Mouse (Mus musculus) kidney, adult 9 months (tissue): ENCODE data around the gene Frmpd4.

Source experiments
- DNase-seq: peaks from one replicate; pipeline ENCODE4 v3.0.0; 2022

Frmpd4 gene

DNA sequence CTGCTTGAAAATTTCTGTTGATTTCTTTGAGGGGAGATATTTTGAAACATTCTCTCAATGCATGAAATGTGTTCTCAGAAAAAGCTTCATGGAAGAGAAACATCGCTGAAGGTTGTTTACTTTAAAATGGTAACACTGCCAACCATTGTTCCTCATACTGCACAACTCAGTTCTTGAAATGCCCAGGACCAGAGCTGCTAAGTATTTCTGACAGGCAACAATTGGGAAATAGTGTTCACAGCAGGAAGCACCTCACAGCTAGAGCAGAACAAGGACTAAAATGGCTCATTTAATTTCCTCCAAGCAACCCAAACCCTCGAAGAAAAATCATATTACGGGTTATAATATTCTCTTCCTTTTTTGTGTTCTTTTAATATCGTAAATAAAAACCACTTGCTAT lies 1054.5 kb downstream of the Frmpd4 start:
- no peak for DNase-seq

DNA sequence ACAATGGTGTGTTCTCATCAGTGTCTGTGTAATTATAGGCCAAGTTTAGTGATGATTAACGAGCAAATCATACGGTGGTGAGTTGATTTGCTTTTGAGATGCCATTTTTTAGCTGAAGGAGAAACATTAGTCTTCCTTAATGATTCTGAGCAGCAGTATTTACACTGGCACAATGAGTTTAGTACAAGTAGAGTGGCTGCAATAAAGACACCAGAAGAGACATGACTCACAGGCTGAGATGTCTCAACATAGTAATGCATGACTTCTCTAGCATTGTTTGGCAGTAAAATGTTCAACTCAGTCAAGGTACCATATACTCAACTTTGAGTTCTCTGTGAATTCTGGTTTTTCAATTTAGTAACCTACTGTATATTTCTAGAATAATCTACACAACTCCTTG lies 1058.6 kb downstream of the Frmpd4 start:
- no peak for DNase-seq

GRCm38 (mm10) chrX:167497780-167498179 lies 1079.3 kb downstream of the Frmpd4 start:
- DNase-seq: peak; percentile 48

GRCm38 (mm10) chrX:167492265-167492664 lies 1084.8 kb downstream of the Frmpd4 start:
- DNase-seq: no peak

- no peak for DNase-seq
Measured at GRCm38 (mm10) chrX:167491589-167492207, 1085.3 kb downstream of the Frmpd4 start.

- peak; percentile 45 for DNase-seq
Measured at GRCm38 (mm10) chrX:167483409-167484177, 1093.4 kb downstream of the Frmpd4 start.

DNA sequence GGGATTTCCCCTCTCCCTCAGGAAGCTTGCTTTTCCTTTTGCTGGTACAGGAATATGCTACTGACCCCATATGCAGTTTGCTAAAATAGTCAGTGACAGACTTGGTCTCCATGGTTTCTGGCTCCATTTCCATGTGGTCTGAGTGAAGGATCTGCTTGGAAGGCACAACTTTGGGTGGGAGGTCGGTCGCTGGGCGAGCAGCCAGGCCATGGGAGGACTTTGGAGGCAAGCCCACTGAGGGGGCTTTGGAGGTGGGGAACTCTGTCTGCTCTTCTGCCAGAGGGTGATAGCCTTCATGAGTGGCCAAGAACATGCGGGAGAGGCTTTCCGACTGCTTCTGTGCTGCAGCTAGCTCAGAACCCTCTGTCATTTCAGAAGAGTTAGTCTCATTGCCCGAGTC lies 1099.4 kb downstream of the Frmpd4 start:
- no peak for DNase-seq

DNA sequence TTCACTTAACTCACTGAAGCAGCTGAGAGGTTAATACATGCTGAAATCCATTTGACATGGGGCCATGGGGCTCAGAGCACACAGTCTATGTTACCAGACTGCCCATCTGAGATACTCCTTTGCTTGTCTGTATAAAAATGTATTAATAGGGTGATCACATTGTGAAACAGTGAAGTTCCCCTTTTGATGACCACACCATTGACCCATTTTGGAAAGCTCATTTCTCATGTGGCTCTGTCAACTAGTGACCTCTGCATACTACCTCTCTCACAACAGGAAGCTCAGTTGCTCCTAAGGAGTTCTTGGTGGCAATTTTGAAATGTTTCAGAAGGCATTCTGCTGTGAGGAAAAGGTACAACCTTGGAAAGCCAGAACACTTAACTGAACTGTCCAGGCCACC lies 1142.1 kb downstream of the Frmpd4 start:
- no peak for DNase-seq

DNA sequence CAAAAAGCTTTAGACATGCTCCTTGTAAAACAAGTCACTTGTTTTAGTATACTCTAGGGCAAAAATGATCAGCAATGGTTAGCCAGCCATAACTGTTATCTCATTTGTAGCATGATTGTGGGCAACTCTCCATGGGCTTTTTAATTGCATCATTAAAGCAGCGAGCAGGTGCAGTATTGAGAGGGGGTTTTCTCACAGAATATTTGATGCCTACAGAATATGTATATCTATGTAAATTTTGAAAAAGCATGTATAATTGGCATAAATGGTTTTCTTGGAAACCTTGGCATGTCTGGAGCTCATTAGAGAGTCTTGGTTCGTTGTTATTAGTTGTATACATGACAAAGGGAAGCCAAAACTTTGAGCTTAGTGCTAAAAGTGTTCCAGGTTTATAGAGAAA lies 1143.1 kb downstream of the Frmpd4 start:
- DNase-seq: no peak
